In the genomic region with DNA sequence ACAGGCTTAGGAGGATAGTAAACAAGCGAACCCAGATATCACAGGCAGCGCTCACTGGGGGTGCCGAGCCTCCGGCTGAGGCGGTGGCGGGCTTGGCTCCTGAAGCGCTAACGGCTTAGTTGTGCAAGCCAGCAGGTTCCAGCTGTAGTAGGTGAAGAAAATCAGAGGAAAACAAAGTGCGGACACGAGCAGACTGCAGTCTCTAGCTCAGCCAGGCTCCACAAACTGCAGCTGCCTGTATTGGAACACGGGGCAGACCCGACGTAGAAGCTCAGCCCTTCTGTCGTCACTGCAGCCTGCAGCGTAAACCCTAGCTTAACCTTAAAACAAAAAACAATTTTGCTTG, we compare ENCODE assay signal across 8 mouse cellular contexts. TPM values are rescaled to one million over a fixed set of nuclear protein-coding genes. Genes with fewer than 3 reads are reported as not detected.
DNase-seq lines count a peak whose midpoint lies in the region; ATAC-seq and TF ChIP-seq lines count a peak whose summit lies in the region.

No protein-coding gene starts in this region.

- H3K9me3 ChIP-seq in forebrain, embryonic 16.5 days (ENCODE audit: control insufficient read depth, low read length) = 0 out of 2 replicates have a peak, but pooled peaks cover 4% of the 10 kb centered on the region
- no peaks in the 10 kb centered on the region for H3K9me3 ChIP-seq in intestine, postnatal 0 days (ENCODE audit: control insufficient read depth)
- H3K9me3 ChIP-seq in midbrain, embryonic 11.5 days (ENCODE audit: control insufficient read depth, low read length) = no peaks in the 10 kb centered on the region

- H3K4me1 ChIP-seq in forebrain, embryonic 16.5 days (replicated peaks; ENCODE audit: control insufficient read depth, insufficient read depth, low read length) = peaks cover 10% of the 10 kb centered on the region
- H3K4me1 ChIP-seq in intestine, postnatal 0 days (replicated peaks; ENCODE audit: control insufficient read depth, insufficient read depth, low read length) = no peaks in the 10 kb centered on the region
- H3K4me1 ChIP-seq in midbrain, embryonic 11.5 days (ENCODE audit: control insufficient read depth, insufficient read depth, low read length) = peaks cover 4% of the 10 kb centered on the region; the same call in 1 of the 2 replicates

- H3K4me2 ChIP-seq in forebrain, embryonic 16.5 days (ENCODE audit: low read length) = peak overlapping the region; percentile 53
- peak overlapping the region; percentile 55 for H3K4me2 ChIP-seq in intestine, postnatal 0 days (replicated peaks; ENCODE audit: low read depth)
- H3K4me2 ChIP-seq in midbrain, embryonic 11.5 days = peak overlapping the region; percentile 48

- no peak for TF ChIP-seq CTCF in intestine, postnatal 0 days (IDR thresholded peaks at IDR 0.05; ENCODE audit: low read depth)

- H3K36me3 ChIP-seq in forebrain, embryonic 16.5 days (ENCODE audit: control insufficient read depth, insufficient read depth) = no peaks in the 10 kb centered on the region
- H3K36me3 ChIP-seq in intestine, postnatal 0 days (ENCODE audit: control insufficient read depth, insufficient read depth) = no peaks in the 10 kb centered on the region
- H3K36me3 ChIP-seq in midbrain, embryonic 11.5 days (ENCODE audit: control insufficient read depth, insufficient read depth, low read length) = no peaks in the 10 kb centered on the region

- H3K4me3 ChIP-seq in forebrain, embryonic 16.5 days (replicated peaks; ENCODE audit: low read length) = peak overlapping the region; percentile 31
- H3K4me3 ChIP-seq in intestine, postnatal 0 days (ENCODE audit: low read depth, low read length) = peak overlapping the region; percentile 18
- H3K4me3 ChIP-seq in midbrain, embryonic 11.5 days (ENCODE audit: low read depth, low read length) = peak overlapping the region; percentile 29

- 3% methylated on average over 15 of the region's 15 CpGs for WGBS in forebrain, embryonic 16.5 days
- 7% methylated on average over 15 of the region's 15 CpGs for WGBS in intestine, postnatal 0 days
- WGBS in midbrain, embryonic 11.5 days = 3% methylated on average over 15 of the region's 15 CpGs

- peak; percentile 29; the same call in 1 of the 2 replicates for ATAC-seq in forebrain, embryonic 16.5 days
- ATAC-seq in intestine, postnatal 0 days = no peak
- peak; percentile 36; the same call in 1 of the 2 replicates for ATAC-seq in midbrain, embryonic 11.5 days (ENCODE audit: low FRiP score)
- no peak for ATAC-seq in megakaryocyte progenitor cell, adult 5-6 weeks (replicated peaks; ENCODE audit: poor library complexity)

- intact Hi-C loops in gastrocnemius, postnatal 36 days (cut with DNase I) = no loop called here

- no peaks in the 10 kb centered on the region for H3K27me3 ChIP-seq in forebrain, embryonic 16.5 days (replicated peaks; ENCODE audit: control insufficient read depth, insufficient read depth, low read length)
- H3K27me3 ChIP-seq in intestine, postnatal 0 days (replicated peaks; ENCODE audit: control insufficient read depth, insufficient read depth, low read length) = 0 out of 2 replicates have a peak, but pooled peaks cover 4% of the 10 kb centered on the region
- no peaks in the 10 kb centered on the region for H3K27me3 ChIP-seq in midbrain, embryonic 11.5 days (ENCODE audit: control insufficient read depth, insufficient read depth, low read length)

- peak; percentile 14 for DNase-seq in gastrocnemius, postnatal 10 days
- DNase-seq in gastrocnemius, postnatal 36 days = no peak
- peak; percentile 4 for DNase-seq in T-cell, adult 2 months (ENCODE audit: low spot score)
- DNase-seq in midbrain, embryonic 11.5 days (ENCODE audit: low spot score, missing footprints) = no peak
- no peak for DNase-seq in spleen, postnatal 36 days (ENCODE audit: low spot score in 2 of 2)

- H3K9ac ChIP-seq in forebrain, embryonic 16.5 days (replicated peaks; ENCODE audit: low read depth, low read length) = peak overlapping the region; percentile 38
- peak overlapping the region; percentile 22; the same call in 1 of the 2 replicates for H3K9ac ChIP-seq in intestine, postnatal 0 days (ENCODE audit: low read depth, low read length)
- H3K9ac ChIP-seq in midbrain, embryonic 11.5 days (ENCODE audit: low read length) = peak overlapping the region; percentile 58

- H3K27ac ChIP-seq in forebrain, embryonic 16.5 days (ENCODE audit: low read length) = peak overlapping the region; percentile 46
- H3K27ac ChIP-seq in intestine, postnatal 0 days (ENCODE audit: low read depth, low read length) = no peak overlapping the region
- no peak overlapping the region for H3K27ac ChIP-seq in midbrain, embryonic 11.5 days (ENCODE audit: low read depth, low read length)

RNA-seq across cellular contexts. Expression of gene Gm11077, which starts 4.5 kb away (rescaled TPM):
- total RNA-seq in gastrocnemius, postnatal 10 days (2021) = not detected
- not detected for total RNA-seq in gastrocnemius, postnatal 36 days (2021)
- not detected in 2 replicates for polyA plus RNA-seq in forebrain, embryonic 16.5 days (2015; fragmentation: Nextera tagmentation; extraction: Ambion mirVana)
- polyA plus RNA-seq in intestine, postnatal 0 days (2015; fragmentation: Nextera tagmentation; extraction: Ambion mirVana) = not detected in 2 replicates
- not detected in 2 replicates for polyA plus RNA-seq in midbrain, embryonic 11.5 days (2014; fragmentation: Nextera tagmentation; extraction: Ambion mirVana)
- total RNA-seq in megakaryocyte progenitor cell, adult 5-6 weeks (2015) = not detected in 2 replicates
- total RNA-seq in megakaryocyte progenitor cell, adult 5-6 weeks (2017) = not detected in 2 replicates

Comparison
In these comparisons a context has a peak if more than half of its experiments do, and no peak if none do; other contexts are left out.
1. DNase-seq: peak in gastrocnemius, postnatal 10 days (single experiment) and T-cell, adult 2 months (single experiment); none in gastrocnemius, postnatal 36 days (0 of 2), midbrain, embryonic 11.5 days (single experiment) and spleen, postnatal 36 days (0 of 2).
2. ATAC-seq: peak in forebrain, embryonic 16.5 days (single experiment) and midbrain, embryonic 11.5 days (single experiment); none in intestine, postnatal 0 days (single experiment) and megakaryocyte progenitor cell, adult 5-6 weeks (single experiment).
3. Peak in every context shown above with its lines, with median percentiles within 50 percentile points of each other: H3K4me2 ChIP-seq, H3K4me3 ChIP-seq and H3K9ac ChIP-seq.